Mouse (Mus musculus) testis, adult 10 weeks (tissue): ENCODE results near the gene Noa1. TPM values are rescaled to one million over a fixed set of nuclear protein-coding genes. Genes with fewer than 3 reads are reported as not detected.

Experiments used
- polyA plus RNA-seq: library from polyadenylated mRNA; stranded (reverse); fragments of 350-450 nt; fragmentation: Illumina TruSeq; extraction: RNeasy Lipid Tissue Mini Kit (QIAGEN cat#74804); gene quantifications from one replicate; pipeline ENCODE4 v1.2.3, GENCODE M21; 2014; ENCODE audit warnings: low read depth, low replicate concordance

The Noa1 gene
- 8.0 TPM for polyA plus RNA-seq

DNA sequence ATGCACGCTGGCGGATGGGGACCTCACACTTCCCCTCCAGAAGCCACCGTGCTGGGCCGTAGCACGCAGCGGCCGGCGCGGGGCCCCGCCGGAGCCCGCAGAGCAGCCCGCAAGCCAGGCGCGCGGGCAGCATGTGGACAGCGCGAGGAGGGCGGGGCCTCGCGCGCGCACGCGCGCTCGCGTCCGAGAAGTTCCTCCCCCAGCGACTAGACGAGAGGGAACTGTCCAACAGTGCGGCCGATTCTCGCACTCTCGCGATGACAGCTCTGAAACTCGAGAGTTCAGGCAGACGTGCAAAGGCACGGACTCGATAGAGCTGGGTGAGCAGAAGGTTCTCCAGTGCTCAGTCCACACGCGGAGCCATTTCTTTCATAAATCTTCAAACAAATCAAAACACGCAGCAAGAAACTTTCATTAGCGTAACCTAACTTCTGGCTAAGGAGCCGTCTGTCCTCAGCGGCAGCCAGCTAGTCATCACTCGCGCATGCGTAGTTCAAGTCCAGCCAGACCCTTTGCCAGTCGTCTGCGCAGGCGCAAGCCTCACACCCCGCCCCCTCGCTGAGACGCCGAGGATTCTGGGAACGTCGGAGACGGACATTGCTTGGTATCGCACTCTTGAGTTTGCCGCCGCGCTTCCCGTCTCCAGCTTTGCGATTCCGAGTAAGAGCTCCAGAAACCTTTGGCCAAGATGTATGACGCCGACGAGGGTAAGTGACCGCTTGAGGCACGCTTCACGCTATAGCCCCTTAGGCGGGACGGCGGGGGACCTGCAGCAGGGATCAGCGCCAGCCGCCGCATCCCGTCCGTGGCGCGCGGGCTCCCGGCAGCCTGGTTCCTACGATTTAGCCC is at the start of gene Noa1, which contains the start of gene Polr2b:
Gene Noa1, minus strand, starts transcription at position 161 of the 849 bp plus-strand sequence.
Gene Polr2b, plus strand, starts transcription at position 224 of the 849 bp plus-strand sequence.

DNA sequence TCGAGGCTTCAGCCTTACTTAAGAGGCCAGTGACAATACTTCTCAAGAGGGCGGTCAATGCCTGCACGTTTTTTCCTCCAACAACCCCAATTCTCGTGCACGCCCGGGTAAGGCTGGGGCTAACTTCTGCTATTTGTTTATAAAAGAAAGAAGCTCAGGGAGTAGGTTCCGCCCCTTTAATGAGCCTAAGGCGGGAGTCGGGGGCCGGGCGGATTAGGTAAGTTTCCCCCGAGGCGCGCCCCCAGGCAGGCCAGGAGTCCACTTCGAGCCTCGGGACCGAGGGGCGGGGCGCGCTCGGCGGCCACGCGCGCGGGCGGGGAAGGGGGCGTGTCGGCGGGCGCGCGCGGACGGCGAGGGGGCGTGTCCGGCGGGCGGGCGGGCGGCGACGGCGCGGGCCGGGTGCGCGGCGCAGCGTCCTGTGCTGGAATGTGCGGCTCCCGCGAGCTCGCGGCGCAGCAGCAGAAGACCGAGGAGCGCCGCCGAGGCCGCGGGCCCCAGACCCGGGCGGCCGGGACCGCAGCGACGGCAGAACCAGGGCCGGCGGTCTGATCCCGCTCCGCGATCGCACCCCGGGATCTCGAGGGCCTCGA is 44.7 kb downstream of the Noa1 start, which contains the start of gene Rest:
Gene Rest, plus strand, starts transcription at position 411 of the 590 bp plus-strand sequence.

Other genes with a start within 250 kb of the Noa1 start
- gene Hopx, start 195.0 kb downstream of the Noa1 start, polyA plus RNA-seq = 9.1 TPM
- 895 TPM for gene Spink2, start 98.6 kb downstream of the Noa1 start, polyA plus RNA-seq
- gene Rest, start 44.6 kb downstream of the Noa1 start, polyA plus RNA-seq = 10.1 TPM
- 73.6 TPM for gene Polr2b, start 63 bp upstream of the Noa1 start, polyA plus RNA-seq
- gene Igfbp7, start 98.0 kb upstream of the Noa1 start, polyA plus RNA-seq = 49.8 TPM